Mouse (Mus musculus): ENCODE measurements around the gene Popdc3. TPM values are rescaled to one million over a fixed set of nuclear protein-coding genes. Genes with fewer than 3 reads are reported as not detected.
"Not testable (repeated sequence)": the region's sequence is repeated elsewhere in the genome, so short reads cannot be mapped to it uniquely, and the experiment has no call there.

Popdc3 gene
- total RNA-seq, 2 experiments from 2014 or later = 25.3 to 26.7 TPM

- intact Hi-C loops (cut with DNase I) = no loop called here
- no peak for DNase-seq (ENCODE audit: low spot score)
Measured at GRCm38 (mm10) chr10:45193330-45194310, 15.7 kb downstream of the Popdc3 start.

GRCm38 (mm10) chr10:45194531-45194930, 16.6 kb downstream of the Popdc3 start:
- DNase-seq (ENCODE audit: low spot score) = no peak
- intact Hi-C loops (cut with DNase I) = no loop called here

- DNase-seq (ENCODE audit: low spot score) = no peak
- intact Hi-C loops (cut with DNase I) = no loop called here
Measured at GRCm38 (mm10) chr10:45204582-45204981, 26.7 kb downstream of the Popdc3 start.

- DNase-seq (ENCODE audit: low spot score) = no peak
- intact Hi-C loops (cut with DNase I) = no loop called here
Measured at GRCm38 (mm10) chr10:45210201-45210600, 32.3 kb downstream of the Popdc3 start.

- intact Hi-C loops (cut with DNase I) = no loop called here
Measured at GRCm38 (mm10) chr10:45216676-45217075, 38.8 kb downstream of the Popdc3 start.

GRCm38 (mm10) chr10:45229954-45230353, 52.1 kb downstream of the Popdc3 start:
- DNase-seq (ENCODE audit: low spot score) = no peak
- intact Hi-C loops (cut with DNase I) = loop anchor here (5.0 kb wide), 1 partner anchor 32 kb away; no protein-coding TSS in a partner anchor

More at GRCm38 (mm10) chr10:45216676-45217075, 38.8 kb downstream of the Popdc3 start:
- no peak for DNase-seq (ENCODE audit: low spot score)

GRCm38 (mm10) chr10:45233351-45233750, 55.5 kb downstream of the Popdc3 start:
- intact Hi-C loops (cut with DNase I) = no loop called here
- no peak for DNase-seq (ENCODE audit: low spot score)

GRCm38 (mm10) chr10:45236304-45236703, 58.4 kb downstream of the Popdc3 start:
- intact Hi-C loops (cut with DNase I) = no loop called here
- DNase-seq (ENCODE audit: low spot score) = no peak

- DNase-seq (ENCODE audit: low spot score) = no peak
- intact Hi-C loops (cut with DNase I) = no loop called here
Measured at GRCm38 (mm10) chr10:45237492-45237891, 59.6 kb downstream of the Popdc3 start.

- intact Hi-C loops (cut with DNase I) = loop anchor here (5.0 kb wide), 1 partner anchor 33 kb away; no protein-coding TSS in a partner anchor
- DNase-seq (ENCODE audit: low spot score) = no peak
Measured at GRCm38 (mm10) chr10:45260477-45260876, 82.6 kb downstream of the Popdc3 start.

GRCm38 (mm10) chr10:45262126-45262525, 84.2 kb downstream of the Popdc3 start:
- intact Hi-C loops (cut with DNase I) = loop anchor here (5.0 kb wide), 1 partner anchor 35 kb away; no protein-coding TSS in a partner anchor
- DNase-seq (ENCODE audit: low spot score) = no peak

- DNase-seq (ENCODE audit: low spot score) = no peak
Measured at GRCm38 (mm10) chr10:45276499-45276898, 98.6 kb downstream of the Popdc3 start.

GRCm38 (mm10) chr10:45276995-45277394, 99.1 kb downstream of the Popdc3 start:
- DNase-seq (ENCODE audit: low spot score) = no peak
- intact Hi-C loops (cut with DNase I) = no loop called here

More at GRCm38 (mm10) chr10:45276499-45276898, 98.6 kb downstream of the Popdc3 start:
- intact Hi-C loops (cut with DNase I) = no loop called here

GRCm38 (mm10) chr10:45285651-45286050, 107.8 kb downstream of the Popdc3 start:
- no peak for DNase-seq (ENCODE audit: low spot score)
- intact Hi-C loops (cut with DNase I) = loop anchor here (5.0 kb wide), 1 partner anchor 52 kb away; the partner anchor contains the start of gene Bves

GRCm38 (mm10) chr10:45288351-45288750, 110.5 kb downstream of the Popdc3 start:
- intact Hi-C loops (cut with DNase I) = loop anchor here (5.0 kb wide), 1 partner anchor 49 kb away; the partner anchor contains the start of gene Bves
- DNase-seq (ENCODE audit: low spot score) = no peak

- intact Hi-C loops (cut with DNase I) = loop anchor here (5.0 kb wide), 1 partner anchor 48 kb away; the partner anchor contains the start of gene Bves
- DNase-seq (ENCODE audit: low spot score) = no peak
Measured at GRCm38 (mm10) chr10:45289218-45290105, 111.6 kb downstream of the Popdc3 start.

- no peak for DNase-seq (ENCODE audit: low spot score)
- intact Hi-C loops (cut with DNase I) = no loop called here
Measured at GRCm38 (mm10) chr10:45290618-45291017, 112.7 kb downstream of the Popdc3 start.

GRCm38 (mm10) chr10:45292159-45292558, 114.3 kb downstream of the Popdc3 start:
- DNase-seq (ENCODE audit: low spot score); intact Hi-C loops (cut with DNase I): not testable (repeated sequence)

- intact Hi-C loops (cut with DNase I) = no loop called here
- no peak for DNase-seq (ENCODE audit: low spot score)
Measured at GRCm38 (mm10) chr10:45295093-45295492, 117.2 kb downstream of the Popdc3 start.

GRCm38 (mm10) chr10:45298503-45298902, 120.6 kb downstream of the Popdc3 start:
- intact Hi-C loops (cut with DNase I) = no loop called here
- DNase-seq (ENCODE audit: low spot score) = no peak

Data from heart, postnatal 25 days (tissue).